Mouse (Mus musculus) CD4-positive, CD25-positive, alpha-beta regulatory T cell, adult 4 months (primary cell): ENCODE data around the gene Sart3. TPM values are rescaled to one million over a fixed set of nuclear protein-coding genes. Genes with fewer than 3 reads are reported as not detected.
"Not testable (repeated sequence)": the region's sequence is repeated elsewhere in the genome, so short reads cannot be mapped to it uniquely, and the experiment has no call there.

ENCODE experiments used
- ATAC-seq: one replicate; pipeline ENCODE4 v1.8.0; 2017
- polyA plus RNA-seq, 2 experiments: library from polyadenylated mRNA; unstranded; fragments of 100-300 nt; shearing (Covaris generic); gene quantifications; one replicate each; pipeline ENCODE4 v1.2.1; 2017

Sart3 gene
- 10 to 100 TPM; 13.6 to 15.4 TPM for polyA plus RNA-seq

GRCm38 (mm10) chr5:113772450-113772895 is at the start of gene Sart3, which contains the start of gene Iscu:
Sart3 (minus strand) TSS chr5:113772510.
Iscu (plus strand) TSS chr5:113772748.
- peak; percentile 73 for ATAC-seq

GRCm38 (mm10) chr5:113818572-113818971 is 46.3 kb upstream of the Sart3 start:
- no peak for ATAC-seq

- ATAC-seq = peak; percentile 44
Measured at GRCm38 (mm10) chr5:113815638-113816152, 43.4 kb upstream of the Sart3 start.

- no peak for ATAC-seq
Measured at GRCm38 (mm10) chr5:113815041-113815389, 42.7 kb upstream of the Sart3 start.

- peak; percentile 79 for ATAC-seq
Measured at GRCm38 (mm10) chr5:113814111-113815040, 42.1 kb upstream of the Sart3 start.

- ATAC-seq = no peak
Measured at GRCm38 (mm10) chr5:113813608-113814007, 41.3 kb upstream of the Sart3 start.

GRCm38 (mm10) chr5:113812638-113813037 is 40.3 kb upstream of the Sart3 start:
- ATAC-seq = no peak

- ATAC-seq = not testable (repeated sequence)
Measured at GRCm38 (mm10) chr5:113811824-113812420, 39.6 kb upstream of the Sart3 start.

- no peak for ATAC-seq
Measured at GRCm38 (mm10) chr5:113810111-113810510, 37.8 kb upstream of the Sart3 start.

- ATAC-seq = no peak
Measured at GRCm38 (mm10) chr5:113808177-113808576, 35.9 kb upstream of the Sart3 start.

- no peak for ATAC-seq
Measured at GRCm38 (mm10) chr5:113807712-113808111, 35.4 kb upstream of the Sart3 start.

- ATAC-seq = no peak
Measured at GRCm38 (mm10) chr5:113806414-113806813, 34.1 kb upstream of the Sart3 start.

GRCm38 (mm10) chr5:113805301-113805700 is 33.0 kb upstream of the Sart3 start:
- ATAC-seq = no peak

GRCm38 (mm10) chr5:113804395-113804966 is 32.2 kb upstream of the Sart3 start:
- ATAC-seq = no peak

GRCm38 (mm10) chr5:113800280-113800679 is 28.0 kb upstream of the Sart3 start, which contains the start of gene Tmem119:
Tmem119 (minus strand) TSS chr5:113800516.
- ATAC-seq = no peak

- ATAC-seq = no peak
Measured at GRCm38 (mm10) chr5:113799691-113800090, 27.4 kb upstream of the Sart3 start.

- no peak for ATAC-seq
Measured at GRCm38 (mm10) chr5:113798525-113798924, 26.2 kb upstream of the Sart3 start.

- ATAC-seq = no peak
Measured at GRCm38 (mm10) chr5:113797149-113797882, 25.0 kb upstream of the Sart3 start.

- no peak for ATAC-seq
Measured at GRCm38 (mm10) chr5:113796401-113797148, 24.3 kb upstream of the Sart3 start.

- ATAC-seq = no peak
Measured at GRCm38 (mm10) chr5:113791197-113792095, 19.1 kb upstream of the Sart3 start.
